Mouse (Mus musculus) small intestine, adult 2 months (tissue): ENCODE measurements around the gene Nek8.

ENCODE experiments used
- CTCF ChIP-seq: fragments of 200-500 bp; IDR thresholded peaks from 2 replicates; pipeline ENCODE4 v1.5.1; 2012; ENCODE audit warnings: low read depth, mild to moderate bottlenecking, control low read depth, inconsistent platforms, low read length, moderate library complexity, mixed read lengths; ENCODE audit not compliant: insufficient replicate concordance, insufficient read length; ENCODE audit errors: extremely low read depth
- POLR2A ChIP-seq: fragments of 200-500 bp; IDR thresholded peaks from 2 replicates; pipeline ENCODE4 v1.6.1; 2012; ENCODE audit warnings: low read depth, mild to moderate bottlenecking, control low read depth, inconsistent platforms, low read length, moderate library complexity

DNA sequence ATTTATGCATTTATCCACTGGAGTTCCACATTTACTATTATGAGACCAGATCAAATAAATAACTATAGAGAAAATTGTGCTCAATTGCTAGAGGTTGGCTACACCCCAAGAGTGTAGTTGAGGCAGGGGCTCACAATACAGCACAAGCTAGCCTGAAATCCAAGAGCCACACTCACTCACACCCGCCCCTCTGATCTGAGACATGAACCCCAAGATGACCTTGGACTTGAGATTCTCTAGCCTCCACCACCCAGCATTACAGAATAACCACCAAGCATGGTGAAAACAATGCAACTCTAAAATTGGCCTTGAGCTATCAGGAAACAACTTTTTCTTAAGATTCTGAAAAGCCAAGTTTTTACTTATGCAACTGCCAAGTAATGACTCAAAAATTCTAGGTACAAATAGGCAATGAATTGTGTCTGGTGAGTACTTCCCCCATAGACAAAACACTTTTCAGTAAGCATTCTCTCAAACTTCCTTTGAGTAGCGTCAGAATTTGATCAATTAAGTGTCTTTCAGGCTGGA lies 5.4 kb upstream of the Nek8 start:
- TF ChIP-seq CTCF = no peak
- no peak for TF ChIP-seq POLR2A
